Mouse (Mus musculus): ENCODE data around the gene Hebp2.
"Not testable (repeated sequence)": the region's sequence is repeated elsewhere in the genome, so short reads cannot be mapped to it uniquely, and the experiment has no call there.

Hebp2 gene

GRCm38 (mm10) chr10:18545813-18546235 lies at the start of gene Hebp2:
Gene Hebp2, minus strand, starts transcription at chr10:18546076.
- DNase-seq, result peak; percentile 74

GRCm38 (mm10) chr10:18589455-18589854 lies 43.6 kb upstream of the Hebp2 start:
- no peak for DNase-seq

- no peak for DNase-seq
Measured at GRCm38 (mm10) chr10:18584188-18584587, 38.3 kb upstream of the Hebp2 start.

DNA sequence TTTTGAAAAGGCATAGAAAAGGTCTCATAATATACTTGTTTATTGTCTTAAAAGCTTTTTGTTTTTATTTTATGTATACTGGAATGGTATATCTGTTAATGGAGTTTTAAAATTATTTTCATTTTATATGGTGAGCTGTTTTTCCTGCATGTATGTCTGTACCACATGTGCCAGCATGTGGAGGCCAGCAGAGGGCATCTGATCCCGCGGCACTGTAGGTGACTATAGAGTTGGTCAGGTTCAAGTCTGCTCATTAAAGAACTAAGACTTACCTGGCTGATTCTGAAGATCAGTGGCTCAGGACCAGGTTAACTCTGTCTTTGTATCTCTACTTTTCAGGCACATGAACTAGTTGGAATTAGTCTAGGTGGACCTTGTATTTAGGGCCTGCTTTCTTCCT lies 26.7 kb upstream of the Hebp2 start:
- DNase-seq, result peak; percentile 20

DNA sequence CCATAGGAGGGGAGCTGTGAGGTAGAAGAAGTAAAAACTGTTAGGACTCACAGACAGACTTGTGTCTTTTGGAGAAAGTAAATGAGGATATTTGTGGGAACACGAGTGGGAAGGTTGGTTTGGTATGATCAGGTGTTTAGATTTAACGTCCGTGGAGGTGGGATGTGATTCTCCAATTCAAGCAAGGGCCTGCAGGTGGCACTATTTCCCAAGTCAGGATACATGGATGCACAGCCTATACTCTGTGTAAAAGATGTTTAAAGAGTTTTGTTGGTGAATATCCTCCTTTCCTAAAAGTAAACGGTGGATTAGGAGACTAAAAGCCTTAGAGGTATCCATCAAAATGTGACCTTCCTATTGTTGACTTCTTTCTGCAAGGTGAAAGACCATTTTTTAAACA lies 17.1 kb upstream of the Hebp2 start:
- DNase-seq, result peak; percentile 30

DNA sequence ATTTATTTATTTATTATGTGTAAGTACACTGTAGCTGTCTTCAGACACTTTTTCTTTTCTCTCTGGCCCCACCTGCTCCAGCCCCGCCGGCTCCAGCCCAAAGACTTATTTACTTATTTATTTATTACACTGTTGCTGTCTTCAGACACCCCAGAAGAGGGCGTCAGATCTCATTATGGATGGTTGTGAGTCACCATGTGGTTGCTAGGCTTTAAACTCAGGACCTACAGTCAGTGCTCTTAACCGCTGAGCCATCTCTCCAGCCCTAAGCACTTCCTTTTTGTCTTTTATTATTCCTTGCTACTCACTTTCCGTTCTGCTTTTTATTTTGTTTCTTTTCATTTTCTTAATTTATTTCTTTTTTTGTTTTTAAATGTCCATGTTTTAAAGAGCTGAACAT lies 15.6 kb upstream of the Hebp2 start:
- DNase-seq, result no peak

DNA sequence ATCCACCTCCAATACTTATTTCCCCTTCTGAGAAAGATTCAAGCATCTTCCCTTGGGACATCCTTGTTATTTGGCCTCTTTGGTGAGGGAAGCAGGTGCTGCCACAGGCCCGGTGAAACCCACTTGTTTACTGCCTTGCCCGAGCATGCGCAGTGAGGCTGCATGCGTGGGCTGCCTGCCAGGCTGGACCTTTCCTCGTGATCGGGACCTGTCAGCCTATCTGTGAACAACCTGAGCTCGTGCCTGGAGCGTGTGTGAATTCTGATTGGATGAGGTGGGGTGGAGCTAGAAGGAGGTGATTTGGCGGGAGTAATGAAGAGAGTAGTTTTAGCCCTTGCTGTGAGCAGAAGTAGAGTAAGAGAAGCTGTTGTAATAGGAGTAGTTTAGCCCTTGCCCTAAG lies 13.2 kb upstream of the Hebp2 start:
- not testable (repeated sequence) for DNase-seq

GRCm38 (mm10) chr10:18549321-18550216 lies 3.7 kb upstream of the Hebp2 start:
- DNase-seq, result no peak

GRCm38 (mm10) chr10:18547381-18547780 lies 1.5 kb upstream of the Hebp2 start:
- no peak for DNase-seq

GRCm38 (mm10) chr10:18545309-18545708 lies 567 bp downstream of the Hebp2 start:
- DNase-seq, result no peak

DNA sequence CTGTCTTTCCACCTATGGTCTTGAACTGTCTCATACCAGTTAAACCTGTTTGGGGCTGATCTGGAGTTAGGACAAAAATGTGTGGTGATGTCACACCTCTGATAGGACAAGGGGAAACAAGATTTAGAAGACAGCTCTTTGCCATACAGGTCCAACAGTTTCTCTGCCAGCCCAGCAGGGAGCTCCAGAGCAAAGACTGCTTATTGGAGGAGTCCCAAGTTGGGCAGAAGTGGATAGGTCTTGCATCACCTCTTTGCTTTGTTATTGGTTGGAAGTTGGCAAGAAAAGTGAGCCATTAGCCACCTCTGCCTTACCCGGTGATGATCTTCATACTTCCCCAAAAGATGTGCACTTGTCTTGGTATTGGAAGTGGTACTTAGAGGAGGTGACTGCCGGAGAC lies 9.0 kb downstream of the Hebp2 start:
- DNase-seq, result no peak

DNA sequence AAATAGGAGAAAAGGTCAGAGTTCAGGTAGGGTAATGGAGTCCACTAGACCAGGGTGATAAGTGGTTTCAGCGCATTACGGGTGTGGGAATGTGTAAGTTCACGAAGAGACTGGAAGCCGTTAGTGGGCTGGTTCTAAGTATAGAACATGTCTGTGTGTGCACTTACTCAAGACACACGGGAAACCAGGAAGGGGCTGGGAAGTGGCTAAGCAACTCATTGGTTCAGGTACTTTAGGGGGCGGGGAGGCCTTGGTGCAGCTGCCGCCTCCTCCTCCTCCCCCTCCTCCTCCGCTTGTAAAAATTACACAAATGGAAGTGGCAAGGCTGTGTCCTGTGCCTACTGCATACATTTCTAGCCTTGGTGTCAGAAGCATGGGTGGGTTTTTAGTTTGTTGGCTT lies 13.6 kb downstream of the Hebp2 start:
- no peak for DNase-seq

- no peak for DNase-seq
Measured at GRCm38 (mm10) chr10:18530161-18530560, 15.7 kb downstream of the Hebp2 start.

DNA sequence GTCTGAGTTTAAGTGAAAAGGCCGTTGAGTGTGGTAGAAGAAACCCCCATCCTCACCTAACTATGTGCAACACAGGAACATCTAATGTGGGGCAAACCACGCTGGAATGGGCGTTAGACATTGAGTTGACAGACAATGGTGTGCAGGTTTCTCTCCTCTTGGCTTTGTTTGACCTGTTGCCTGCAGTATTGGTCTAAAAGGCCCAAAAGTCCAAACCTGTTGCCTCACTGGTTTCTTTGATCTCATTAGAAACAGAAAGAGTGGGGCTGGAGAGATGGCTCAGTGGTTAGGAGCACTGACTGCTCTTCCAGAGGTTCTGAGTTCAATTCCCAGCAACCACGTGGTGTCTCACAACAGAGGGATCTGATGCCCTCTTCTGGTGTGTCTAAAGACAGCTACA lies 16.7 kb downstream of the Hebp2 start:
- DNase-seq, result no peak

- DNase-seq, result no peak
Measured at GRCm38 (mm10) chr10:18528475-18528874, 17.4 kb downstream of the Hebp2 start.

DNA sequence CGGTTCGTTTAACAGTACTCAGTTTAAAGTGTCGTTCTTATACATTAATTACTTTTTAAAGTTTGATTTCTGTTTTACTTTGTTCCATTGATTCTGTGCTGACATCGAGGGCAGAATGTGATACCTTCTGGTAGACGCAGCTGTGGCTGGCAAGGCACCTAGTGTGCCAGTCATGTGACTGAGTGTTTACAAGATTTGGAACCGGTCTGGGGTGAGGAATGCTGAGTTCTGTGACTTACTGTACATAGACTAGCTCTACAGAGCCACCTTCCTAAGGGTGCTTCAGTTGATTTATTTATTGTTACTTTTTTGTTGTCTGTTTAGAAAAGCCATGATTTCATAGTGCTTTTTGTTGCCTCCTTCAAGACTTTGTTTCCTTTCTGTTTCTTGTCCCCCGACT lies 18.1 kb downstream of the Hebp2 start:
- no peak for DNase-seq

DNA sequence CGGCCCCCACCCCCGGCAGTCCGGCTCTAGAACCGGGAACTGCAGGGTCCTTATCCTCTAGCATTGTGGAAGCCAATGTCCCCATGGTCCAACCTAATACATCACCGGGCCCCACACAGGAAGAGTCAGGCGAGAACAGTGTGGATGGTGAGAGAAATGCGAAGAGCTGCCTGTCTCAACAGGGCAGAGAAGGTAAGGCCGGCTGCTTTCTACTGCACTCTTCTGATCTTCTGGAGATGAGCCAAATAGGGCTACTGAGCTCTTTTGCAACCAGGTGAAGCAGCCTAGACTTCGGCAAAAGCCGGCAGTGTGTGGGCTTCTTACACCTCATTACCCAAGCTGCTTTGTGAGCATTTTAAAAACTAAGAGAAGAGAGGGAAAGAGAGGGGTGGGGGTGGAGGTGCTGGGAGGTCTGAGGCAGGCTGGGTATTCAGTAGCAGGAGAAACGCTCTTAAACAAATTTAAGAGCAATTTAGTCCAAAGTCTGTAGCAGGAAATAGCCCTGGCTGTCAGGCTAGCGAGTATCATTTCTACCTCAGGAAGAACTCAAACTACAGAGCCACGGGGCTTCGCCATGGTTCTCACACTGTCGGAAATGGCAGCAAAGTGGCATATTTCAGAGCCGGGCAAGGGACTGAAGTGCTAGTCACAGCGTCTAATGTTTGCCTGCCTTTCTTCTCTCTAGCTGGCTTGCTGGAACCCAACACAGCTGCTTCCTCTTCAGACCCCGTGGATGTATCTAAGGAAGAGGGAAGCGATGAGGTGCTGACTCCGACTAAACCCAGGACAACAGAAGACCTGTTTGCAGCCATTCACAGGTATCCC lies 18.8 kb downstream of the Hebp2 start:
- DNase-seq, result no peak

GRCm38 (mm10) chr10:18526184-18526850 lies 19.6 kb downstream of the Hebp2 start:
- DNase-seq, result no peak

GRCm38 (mm10) chr10:18525726-18526125 lies 20.1 kb downstream of the Hebp2 start:
- no peak for DNase-seq

- DNase-seq, result no peak
Measured at GRCm38 (mm10) chr10:18525311-18525710, 20.6 kb downstream of the Hebp2 start.

GRCm38 (mm10) chr10:18522556-18522955 lies 23.3 kb downstream of the Hebp2 start:
- no peak for DNase-seq

DNA sequence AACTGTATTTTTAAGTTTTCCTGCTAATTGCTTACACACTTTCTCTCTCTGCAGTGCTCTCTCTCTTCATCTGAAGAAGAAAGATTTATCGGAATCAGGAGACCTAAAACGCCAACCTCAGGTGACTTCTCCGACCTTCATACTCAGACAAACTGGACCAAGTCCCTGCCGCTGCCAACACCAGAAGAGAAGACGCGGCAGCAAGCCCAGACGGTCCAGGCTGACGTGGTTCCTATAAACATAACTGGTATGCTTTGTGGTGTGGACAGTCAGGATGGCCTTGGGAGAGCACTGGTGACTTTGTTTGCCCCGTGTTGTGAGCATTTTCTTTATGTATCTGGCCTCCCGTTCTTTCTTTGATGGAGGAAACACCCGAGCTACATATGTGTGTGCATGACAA lies 34.4 kb downstream of the Hebp2 start:
- no peak for DNase-seq

GRCm38 (mm10) chr10:18510663-18511062 lies 35.2 kb downstream of the Hebp2 start:
- DNase-seq, result no peak
